Mouse (Mus musculus): ENCODE data around the gene Map4k1. TPM values are rescaled to one million over a fixed set of nuclear protein-coding genes. Genes with fewer than 3 reads are reported as not detected.
A peak's percentile ranks its signal among the peaks of the same experiment; 100 is the strongest.

The Map4k1 gene
- polyA plus RNA-seq, 1 experiment from 2014 or later, result 5.5 TPM

GRCm38 (mm10) chr7:29039985-29040661 is 58.3 kb downstream of the Map4k1 start:
- no peak overlapping the region for H3K27ac ChIP-seq
- peak overlapping the region; percentile 41 for H3K9ac ChIP-seq
- peaks cover 16% of the 10 kb centered on the region for H3K4me1 ChIP-seq
- WGBS, result 2% methylated on average over 26 of the region's 26 CpGs
- no peaks in the 10 kb centered on the region for H3K27me3 ChIP-seq (replicated peaks)
- no peaks in the 10 kb centered on the region for H3K36me3 ChIP-seq
- peak; percentile 56; the same call in 1 of the 2 replicates for ATAC-seq (ENCODE audit: low FRiP score, low read depth)
- no peaks in the 10 kb centered on the region for H3K9me3 ChIP-seq
- H3K4me2 ChIP-seq (replicated peaks), result peak overlapping the region; percentile 75
- peak overlapping the region; percentile 36 for H3K4me3 ChIP-seq

- Histone ChIP-seq H3K4me3 (no peak overlapping the region), H3K9ac (no peak overlapping the region), H3K4me2 (replicated peaks) (no peak overlapping the region), H3K27me3 (replicated peaks) (no peaks in the 10 kb centered on the region), H3K9me3 (no peaks in the 10 kb centered on the region), H3K36me3 (no peaks in the 10 kb centered on the region), H3K4me1 (peaks cover 16% of the 10 kb centered on the region), H3K27ac (no peak overlapping the region)
- 81% methylated on average over 5 of the region's 5 CpGs for WGBS
- ATAC-seq (ENCODE audit: low FRiP score, low read depth), result no peak
These were observed 59.3 kb downstream of the Map4k1 start for GRCm38 (mm10) chr7:29041194-29041593.

GRCm38 (mm10) chr7:29043016-29043673 is 61.3 kb downstream of the Map4k1 start:
- H3K9ac ChIP-seq, result no peak overlapping the region
- no peaks in the 10 kb centered on the region for H3K36me3 ChIP-seq
- no peaks in the 10 kb centered on the region for H3K27me3 ChIP-seq (replicated peaks)
- ATAC-seq (ENCODE audit: low FRiP score, low read depth), result no peak
- WGBS, result 74% methylated on average over 19 of the region's 19 CpGs
- no peaks in the 10 kb centered on the region for H3K9me3 ChIP-seq
- H3K4me2 ChIP-seq (replicated peaks), result no peak overlapping the region; the same call in 1 of the 2 replicates
- peaks cover 16% of the 10 kb centered on the region for H3K4me1 ChIP-seq
- H3K4me3 ChIP-seq, result no peak overlapping the region
- H3K27ac ChIP-seq, result no peak overlapping the region

- Histone ChIP-seq H3K4me3 (no peak overlapping the region), H3K27ac (no peak overlapping the region), H3K36me3 (no peaks in the 10 kb centered on the region), H3K4me1 (peaks cover 16% of the 10 kb centered on the region), H3K9ac (no peak overlapping the region), H3K27me3 (replicated peaks) (no peaks in the 10 kb centered on the region; the same call in 1 of the 2 replicates), H3K9me3 (no peaks in the 10 kb centered on the region), H3K4me2 (replicated peaks) (peak overlapping the region; percentile 28)
- no peak for ATAC-seq (ENCODE audit: low FRiP score, low read depth)
- WGBS, result 36% methylated on average over 11 of the region's 11 CpGs
These were observed 61.8 kb downstream of the Map4k1 start for GRCm38 (mm10) chr7:29043674-29044057.

GRCm38 (mm10) chr7:29044302-29044701 is 62.5 kb downstream of the Map4k1 start:
- Histone ChIP-seq H3K4me1 (peaks cover 16% of the 10 kb centered on the region), H3K4me2 (replicated peaks) (peak overlapping the region; percentile 28), H3K9ac (no peak overlapping the region), H3K4me3 (no peak overlapping the region), H3K36me3 (no peaks in the 10 kb centered on the region), H3K27ac (no peak overlapping the region), H3K9me3 (no peaks in the 10 kb centered on the region), H3K27me3 (replicated peaks) (no peaks in the 10 kb centered on the region; the same call in 1 of the 2 replicates)
- ATAC-seq (ENCODE audit: low FRiP score, low read depth), result no peak
- 56% methylated on average over 9 of the region's 9 CpGs for WGBS

GRCm38 (mm10) chr7:29046533-29046932 is 64.7 kb downstream of the Map4k1 start:
- Histone ChIP-seq H3K4me2 (replicated peaks) (0 out of 2 replicates have a peak overlapping the region, but pooled peaks have one; percentile 16), H3K9me3 (no peaks in the 10 kb centered on the region)
- WGBS, result 6% methylated on average over 11 of the region's 12 CpGs

GRCm38 (mm10) chr7:29048070-29048469 is 66.2 kb downstream of the Map4k1 start:
- H3K4me3 ChIP-seq, result no peak overlapping the region
- peaks cover 13% of the 10 kb centered on the region for H3K27me3 ChIP-seq (replicated peaks)
- no peak overlapping the region for H3K27ac ChIP-seq
- no peak overlapping the region for H3K9ac ChIP-seq
- H3K4me2 ChIP-seq (replicated peaks), result no peak overlapping the region
- ATAC-seq (ENCODE audit: low FRiP score, low read depth), result no peak
- no peaks in the 10 kb centered on the region for H3K36me3 ChIP-seq
- peaks cover 7% of the 10 kb centered on the region for H3K4me1 ChIP-seq
- WGBS, result 86% methylated on average over 3 of the region's 3 CpGs
- no peaks in the 10 kb centered on the region for H3K9me3 ChIP-seq

More at GRCm38 (mm10) chr7:29046533-29046932, 64.7 kb downstream of the Map4k1 start:
- Histone ChIP-seq H3K4me1 (peaks cover 7% of the 10 kb centered on the region), H3K27me3 (replicated peaks) (no peaks in the 10 kb centered on the region; the same call in 1 of the 2 replicates), H3K4me3 (no peak overlapping the region), H3K9ac (no peak overlapping the region), H3K27ac (no peak overlapping the region), H3K36me3 (no peaks in the 10 kb centered on the region)
- no peak for ATAC-seq (ENCODE audit: low FRiP score, low read depth)

GRCm38 (mm10) chr7:29048615-29049014 is 66.8 kb downstream of the Map4k1 start:
- peaks cover 19% of the 10 kb centered on the region for H3K27me3 ChIP-seq (replicated peaks)
- no peak for ATAC-seq (ENCODE audit: low FRiP score, low read depth)
- no peak overlapping the region for H3K4me2 ChIP-seq (replicated peaks)
- H3K9me3 ChIP-seq, result no peaks in the 10 kb centered on the region
- H3K36me3 ChIP-seq, result no peaks in the 10 kb centered on the region
- H3K9ac ChIP-seq, result no peak overlapping the region
- H3K27ac ChIP-seq, result no peak overlapping the region
- WGBS, result 80% methylated on average over 11 of the region's 11 CpGs
- no peak overlapping the region for H3K4me3 ChIP-seq
- peaks cover 5% of the 10 kb centered on the region for H3K4me1 ChIP-seq

GRCm38 (mm10) chr7:29050797-29051196 is 68.9 kb downstream of the Map4k1 start:
- ATAC-seq (ENCODE audit: low FRiP score, low read depth), result no peak
- no peak overlapping the region for H3K4me2 ChIP-seq (replicated peaks)
- no peak overlapping the region for H3K9ac ChIP-seq
- H3K36me3 ChIP-seq, result no peaks in the 10 kb centered on the region
- peaks cover 38% of the 10 kb centered on the region for H3K27me3 ChIP-seq (replicated peaks)
- H3K27ac ChIP-seq, result no peak overlapping the region
- no peak overlapping the region for H3K4me3 ChIP-seq
- WGBS, result 45% methylated on average over 2 of the region's 2 CpGs
- H3K9me3 ChIP-seq, result no peaks in the 10 kb centered on the region
- H3K4me1 ChIP-seq, result no peaks in the 10 kb centered on the region

GRCm38 (mm10) chr7:29052821-29053220 is 71.0 kb downstream of the Map4k1 start:
- no peak overlapping the region for H3K9ac ChIP-seq
- no peaks in the 10 kb centered on the region for H3K36me3 ChIP-seq
- H3K4me3 ChIP-seq, result no peak overlapping the region
- H3K27ac ChIP-seq, result no peak overlapping the region
- no peak for ATAC-seq (ENCODE audit: low FRiP score, low read depth)
- H3K4me1 ChIP-seq, result no peaks in the 10 kb centered on the region
- peaks cover 51% of the 10 kb centered on the region for H3K27me3 ChIP-seq (replicated peaks)
- WGBS, result 8% methylated on average over 19 of the region's 19 CpGs
- no peaks in the 10 kb centered on the region for H3K9me3 ChIP-seq
- H3K4me2 ChIP-seq (replicated peaks), result no peak overlapping the region
